Mouse (Mus musculus): ENCODE results near the gene Gm8159. TPM values are rescaled to one million over a fixed set of nuclear protein-coding genes. Genes with fewer than 3 reads are reported as not detected.
"Not testable (repeated sequence)": the region's sequence is repeated elsewhere in the genome, so short reads cannot be mapped to it uniquely, and the experiment has no call there.

Gene Gm8159
- polyA plus RNA-seq (2014; fragmentation: Nextera tagmentation; extraction: Ambion mirVana) = not detected in 2 replicates

GRCm38 (mm10) chr14:4632052-4632451 is at the start of gene Gm8159:
Gm8159 (plus strand) TSS chr14:4632352.
- H3K4me3 ChIP-seq (ENCODE audit: low read depth, low read length); H3K36me3 ChIP-seq (ENCODE audit: control insufficient read depth, insufficient read depth, low read length); H3K27me3 ChIP-seq (ENCODE audit: control insufficient read depth, insufficient read depth, low read length); H3K9ac ChIP-seq (ENCODE audit: low read length); H3K27ac ChIP-seq (ENCODE audit: low read depth, low read length); H3K4me1 ChIP-seq (ENCODE audit: control insufficient read depth, insufficient read depth, low read length); H3K4me2 ChIP-seq; ATAC-seq (ENCODE audit: low FRiP score); DNase-seq (ENCODE audit: low spot score, missing footprints); H3K9me3 ChIP-seq (ENCODE audit: control insufficient read depth, low read length): not testable (repeated sequence)
- no CpG with 5 or more reads among the region's 2 CpGs for WGBS

GRCm38 (mm10) chr14:4649309-4649708 is 17.2 kb downstream of the Gm8159 start:
- ATAC-seq (ENCODE audit: low FRiP score); H3K9me3 ChIP-seq (ENCODE audit: control insufficient read depth, low read length); H3K27me3 ChIP-seq (ENCODE audit: control insufficient read depth, insufficient read depth, low read length); H3K9ac ChIP-seq (ENCODE audit: low read length); H3K4me1 ChIP-seq (ENCODE audit: control insufficient read depth, insufficient read depth, low read length); H3K36me3 ChIP-seq (ENCODE audit: control insufficient read depth, insufficient read depth, low read length); H3K27ac ChIP-seq (ENCODE audit: low read depth, low read length): not testable (repeated sequence)
- WGBS = under 1% methylated on average over 13 of the region's 18 CpGs
- peak; percentile 14 for DNase-seq (ENCODE audit: low spot score, missing footprints)
- peak overlapping the region; percentile 18; the same call in 1 of the 2 replicates for H3K4me3 ChIP-seq (ENCODE audit: low read depth, low read length)
- peak overlapping the region; percentile 49 for H3K4me2 ChIP-seq

- not testable (repeated sequence) for H3K4me2 ChIP-seq; H3K9me3 ChIP-seq (ENCODE audit: control insufficient read depth, low read length); H3K27ac ChIP-seq (ENCODE audit: low read depth, low read length); H3K4me1 ChIP-seq (ENCODE audit: control insufficient read depth, insufficient read depth, low read length); H3K4me3 ChIP-seq (ENCODE audit: low read depth, low read length); H3K27me3 ChIP-seq (ENCODE audit: control insufficient read depth, insufficient read depth, low read length); H3K36me3 ChIP-seq (ENCODE audit: control insufficient read depth, insufficient read depth, low read length); DNase-seq (ENCODE audit: low spot score, missing footprints); H3K9ac ChIP-seq (ENCODE audit: low read length); ATAC-seq (ENCODE audit: low FRiP score)
- WGBS = 0% methylated on average over 2 of the region's 9 CpGs
Observed at GRCm38 (mm10) chr14:4650324-4650723, 18.2 kb downstream of the Gm8159 start.

- DNase-seq (ENCODE audit: low spot score, missing footprints); H3K9ac ChIP-seq (ENCODE audit: low read length); H3K27me3 ChIP-seq (ENCODE audit: control insufficient read depth, insufficient read depth, low read length); ATAC-seq (ENCODE audit: low FRiP score); H3K4me3 ChIP-seq (ENCODE audit: low read depth, low read length); H3K4me1 ChIP-seq (ENCODE audit: control insufficient read depth, insufficient read depth, low read length); H3K27ac ChIP-seq (ENCODE audit: low read depth, low read length); H3K36me3 ChIP-seq (ENCODE audit: control insufficient read depth, insufficient read depth, low read length); H3K9me3 ChIP-seq (ENCODE audit: control insufficient read depth, low read length); H3K4me2 ChIP-seq: not testable (repeated sequence)
- WGBS = no CpG with 5 or more reads among the region's 2 CpGs
Observed at GRCm38 (mm10) chr14:4663892-4664291, 31.7 kb downstream of the Gm8159 start, which contains the start of gene Gm3239. Gm3239 (plus strand) TSS chr14:4664192.

Other genes with a start within 250 kb of the Gm8159 start
- gene Gm3159, start 234.8 kb upstream of the Gm8159 start, polyA plus RNA-seq (2014; fragmentation: Nextera tagmentation; extraction: Ambion mirVana) = not detected in 2 replicates
- gene Gm3164, start 216.9 kb upstream of the Gm8159 start, polyA plus RNA-seq (2014; fragmentation: Nextera tagmentation; extraction: Ambion mirVana) = 0.56 and 0.90 TPM in 2 replicates
- not detected in 2 replicates for gene Gm3173, start 201.4 kb upstream of the Gm8159 start, polyA plus RNA-seq (2014; fragmentation: Nextera tagmentation; extraction: Ambion mirVana)
- not detected in 2 replicates for gene Gm3182, start 150.6 kb upstream of the Gm8159 start, polyA plus RNA-seq (2014; fragmentation: Nextera tagmentation; extraction: Ambion mirVana)
- not detected in 2 replicates for gene Gm3047, start 76.9 kb upstream of the Gm8159 start, polyA plus RNA-seq (2014; fragmentation: Nextera tagmentation; extraction: Ambion mirVana)
- not detected in 2 replicates for gene Gm3239, start 31.8 kb downstream of the Gm8159 start, polyA plus RNA-seq (2014; fragmentation: Nextera tagmentation; extraction: Ambion mirVana)
- not detected in 2 replicates for gene Gm7876, start 76.9 kb downstream of the Gm8159 start, polyA plus RNA-seq (2014; fragmentation: Nextera tagmentation; extraction: Ambion mirVana)
- 0.14 and 0.55 TPM in 2 replicates for gene Gm3252, start 94.4 kb downstream of the Gm8159 start, polyA plus RNA-seq (2014; fragmentation: Nextera tagmentation; extraction: Ambion mirVana)
- not detected in 2 replicates for gene Gm9602, start 144.0 kb downstream of the Gm8159 start, polyA plus RNA-seq (2014; fragmentation: Nextera tagmentation; extraction: Ambion mirVana)
- not detected in 2 replicates for gene Gm3269, start 205.8 kb downstream of the Gm8159 start, polyA plus RNA-seq (2014; fragmentation: Nextera tagmentation; extraction: Ambion mirVana)
- gene Gm3264, start 223.2 kb downstream of the Gm8159 start, polyA plus RNA-seq (2014; fragmentation: Nextera tagmentation; extraction: Ambion mirVana) = 0.68 and 0.75 TPM in 2 replicates

Data from midbrain, embryonic 11.5 days (tissue).